Mouse (Mus musculus) frontal cortex, postnatal 10 days (tissue): ENCODE data around the gene Zfp36l1.
A peak's percentile ranks its signal among the peaks of the same experiment; 100 is the strongest.

Source experiments
- DNase-seq, 2 experiments: peaks; one replicate each; pipeline ENCODE4 v3.0.0; 2022; ENCODE audit warnings: low spot score in 2 of 2, mixed read lengths in 1 of 2

Zfp36l1 gene

DNA sequence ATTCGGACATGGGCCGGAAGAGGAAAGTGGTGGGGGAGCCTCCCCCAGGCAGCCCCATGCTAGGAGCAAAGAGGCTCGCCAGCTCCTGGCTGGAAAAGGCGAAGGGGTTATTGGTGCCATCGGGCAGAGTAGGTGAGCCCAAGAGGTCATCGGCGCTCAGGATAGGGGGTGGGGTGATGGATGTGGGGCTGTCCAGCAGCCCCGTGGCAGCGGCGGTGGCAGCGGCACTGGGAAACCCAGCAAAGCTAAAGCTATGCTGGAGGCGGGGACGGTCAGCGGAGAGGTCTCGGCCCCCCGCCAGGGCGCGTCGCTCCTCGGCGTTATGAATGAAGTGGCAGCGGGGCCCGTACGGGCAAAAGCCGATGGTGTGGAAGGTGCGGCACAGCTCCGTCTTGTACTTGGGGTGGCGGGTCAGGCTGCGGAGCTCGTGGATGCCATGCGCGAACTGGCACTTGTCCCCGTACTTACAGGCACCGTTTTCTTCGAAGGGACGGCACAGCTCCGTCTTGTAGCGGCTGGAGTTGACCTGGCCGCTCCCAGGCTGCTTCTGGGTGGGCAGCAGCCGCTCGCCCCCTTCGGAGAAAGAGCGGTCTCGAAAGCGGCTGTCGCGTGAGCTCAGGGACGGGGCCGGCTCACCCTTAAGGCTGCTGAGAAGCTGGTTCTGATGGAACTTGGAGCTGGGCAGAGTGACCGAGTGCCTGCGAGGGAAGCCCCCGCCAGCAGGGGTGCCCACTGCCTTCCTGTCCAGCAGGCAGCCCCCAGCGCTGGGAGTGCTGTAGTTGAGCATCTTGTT, 2.9 kb downstream of the Zfp36l1 start:
- peak in 1 of 2 experiments; percentile 32 for DNase-seq

DNA sequence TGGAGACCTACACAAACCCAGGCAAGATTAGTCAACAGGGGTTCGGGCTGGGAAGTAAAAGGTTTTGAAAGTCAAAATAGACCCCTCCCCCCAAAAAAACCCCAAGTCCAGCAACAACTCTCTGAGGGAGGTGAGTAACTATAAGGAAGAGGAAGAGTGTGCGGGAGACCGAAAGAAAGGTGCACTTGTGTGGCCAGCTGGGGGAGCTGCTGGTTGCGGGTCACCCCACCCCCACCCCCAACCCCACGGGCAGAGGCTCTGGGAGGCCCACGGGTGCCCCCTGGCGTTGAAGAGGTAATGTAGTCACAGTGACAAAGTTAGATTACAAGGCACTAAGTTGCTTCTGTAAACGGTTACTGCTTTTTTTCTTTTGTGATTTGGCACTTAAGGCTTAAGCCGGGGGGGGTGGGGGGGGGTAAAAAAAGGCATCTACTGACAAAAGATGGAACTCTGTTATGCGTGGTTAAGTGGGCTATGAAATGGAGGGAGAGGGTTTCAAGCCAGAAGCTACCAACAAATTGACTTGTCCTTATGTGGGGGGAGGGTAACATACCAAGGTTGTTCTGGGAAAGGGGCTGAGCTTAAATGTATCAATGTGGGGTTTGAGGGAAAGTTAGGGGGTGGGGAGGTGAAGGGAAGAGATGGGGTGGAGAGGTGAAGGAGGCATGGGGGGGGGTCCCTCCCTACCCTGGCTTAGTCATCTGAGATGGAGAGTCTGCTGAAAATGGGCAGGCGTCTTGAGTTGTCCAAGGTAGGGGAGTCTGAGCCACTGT, 3.7 kb downstream of the Zfp36l1 start:
- peak in 1 of 2 experiments; percentile 74 for DNase-seq

DNA sequence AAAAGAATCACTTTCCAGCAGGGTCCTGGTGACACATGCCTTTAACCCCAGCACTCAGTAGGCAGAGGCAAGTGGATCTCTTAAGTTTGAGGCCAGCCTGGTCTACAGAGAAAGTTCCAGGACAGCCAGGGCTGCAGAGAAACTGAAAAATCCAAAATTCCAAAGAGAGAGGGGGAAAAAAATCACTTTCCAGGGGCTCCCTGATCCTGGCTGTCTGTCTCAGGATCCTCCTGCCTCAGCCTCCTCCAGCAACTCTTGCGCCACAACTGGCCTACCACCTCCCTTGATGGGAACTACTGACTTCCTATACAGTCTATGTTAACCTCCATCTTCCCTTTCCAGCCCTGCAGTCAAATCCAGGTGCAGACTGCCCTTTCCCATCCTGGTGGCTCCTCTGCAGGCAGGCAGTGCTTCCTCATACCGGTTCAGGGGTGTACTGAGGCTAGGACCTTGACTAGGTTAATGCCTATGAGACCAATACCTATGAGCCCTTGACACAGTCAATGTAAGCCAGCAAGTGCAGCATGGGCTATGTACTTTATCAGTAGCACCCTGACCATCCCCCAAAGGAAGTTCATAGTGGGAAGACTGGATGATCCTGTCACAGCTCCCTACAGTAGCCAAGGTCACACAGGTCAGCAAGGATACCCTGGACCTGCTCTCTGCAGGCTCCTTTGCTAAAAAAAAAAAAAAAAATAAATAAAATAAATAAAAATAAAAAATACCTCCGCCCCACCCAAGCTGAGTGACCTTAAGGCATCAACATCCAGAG, 5.7 kb downstream of the Zfp36l1 start:
- no peak for DNase-seq

DNA sequence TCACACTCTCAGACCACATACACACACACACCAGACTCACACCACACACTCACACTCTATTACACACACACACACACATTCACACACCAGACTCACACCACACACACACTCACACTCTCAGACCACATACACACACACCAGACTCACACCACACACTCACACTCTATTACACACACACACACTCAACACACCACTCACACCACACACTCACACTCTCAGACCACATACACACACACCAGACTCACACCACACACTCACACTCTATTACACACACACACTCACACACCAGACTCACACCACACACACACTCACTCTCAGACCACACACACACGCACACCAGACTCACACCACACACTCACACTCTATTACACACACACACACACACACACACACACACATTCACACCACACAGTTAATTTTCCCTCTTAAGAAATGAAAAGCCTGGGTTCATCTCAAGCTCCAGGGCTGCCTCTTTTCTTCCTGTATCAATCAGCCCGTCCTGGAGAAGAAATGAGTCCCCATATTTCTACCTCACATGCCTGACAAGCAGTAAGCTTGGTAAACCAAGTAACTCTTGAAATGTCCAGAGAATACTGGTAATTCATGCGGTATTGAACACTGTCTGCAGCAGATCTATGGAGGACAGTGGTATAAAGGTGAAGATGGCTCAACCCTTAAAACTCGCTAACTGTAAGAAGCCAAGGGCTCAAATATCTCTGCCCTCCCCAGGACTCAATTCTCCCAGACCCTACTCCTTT, 6.5 kb downstream of the Zfp36l1 start:
- DNase-seq: no peak

DNA sequence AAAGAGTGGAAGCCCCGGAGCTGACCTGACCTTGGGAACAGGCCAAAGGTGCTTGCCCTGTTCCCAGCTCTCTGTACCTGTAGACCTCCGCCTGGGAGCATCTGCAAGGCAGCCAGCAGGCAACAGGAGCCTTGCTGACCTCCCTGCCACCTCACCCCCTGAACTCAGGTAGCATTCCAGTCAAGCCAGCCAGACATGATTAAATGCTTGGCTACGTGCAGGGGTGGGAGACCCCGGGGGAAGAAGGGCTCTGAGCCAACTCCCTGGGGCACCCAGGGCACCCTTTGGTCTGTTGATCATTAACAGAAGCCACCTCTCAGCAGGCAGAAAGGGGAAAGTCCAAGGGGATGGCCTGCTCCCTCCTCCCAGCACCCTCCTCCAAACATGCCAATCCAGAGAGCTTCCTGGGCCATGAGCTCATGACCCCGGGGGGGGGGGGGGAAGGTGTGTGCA, 9.3 kb downstream of the Zfp36l1 start:
- DNase-seq: no peak

DNA sequence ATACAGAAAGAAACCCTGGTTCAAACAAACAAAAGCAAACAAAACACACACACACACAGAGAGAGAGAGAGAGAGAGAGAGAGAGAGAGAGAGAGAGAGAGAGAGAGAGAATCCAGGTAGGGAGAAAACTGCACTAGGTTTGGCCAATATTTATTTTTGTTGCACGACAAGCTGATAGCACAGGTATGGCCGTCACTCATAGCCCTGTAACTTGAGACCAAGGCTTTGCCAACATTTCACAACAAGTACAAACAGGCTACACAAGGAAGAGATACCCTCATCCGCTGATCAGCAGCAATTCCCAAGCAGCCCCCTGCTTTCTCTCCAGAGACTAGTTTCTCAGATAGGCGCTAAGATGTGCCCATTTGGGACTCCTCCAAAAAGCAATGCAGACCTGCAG, 9.7 kb downstream of the Zfp36l1 start:
- DNase-seq: no peak

DNA sequence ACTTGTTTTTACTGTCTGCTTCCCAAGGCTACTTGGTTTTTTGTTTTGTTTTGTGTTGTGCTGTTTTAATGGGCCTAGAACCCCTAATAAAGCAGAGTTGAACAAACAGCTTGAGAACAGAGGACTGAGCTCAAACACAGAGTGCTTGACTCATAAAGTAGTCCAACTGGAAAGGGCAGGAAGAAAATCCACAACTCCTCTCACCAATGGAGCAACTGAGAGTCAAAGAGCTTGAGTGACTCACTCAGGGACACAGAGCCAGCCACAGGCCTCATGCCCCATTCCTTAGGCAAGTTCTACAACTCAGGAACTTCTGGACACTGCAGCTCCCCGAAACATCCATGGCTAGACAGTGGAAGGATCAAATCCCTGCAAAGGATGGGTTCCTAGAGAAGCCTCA, 14.0 kb downstream of the Zfp36l1 start:
- DNase-seq: no peak

DNA sequence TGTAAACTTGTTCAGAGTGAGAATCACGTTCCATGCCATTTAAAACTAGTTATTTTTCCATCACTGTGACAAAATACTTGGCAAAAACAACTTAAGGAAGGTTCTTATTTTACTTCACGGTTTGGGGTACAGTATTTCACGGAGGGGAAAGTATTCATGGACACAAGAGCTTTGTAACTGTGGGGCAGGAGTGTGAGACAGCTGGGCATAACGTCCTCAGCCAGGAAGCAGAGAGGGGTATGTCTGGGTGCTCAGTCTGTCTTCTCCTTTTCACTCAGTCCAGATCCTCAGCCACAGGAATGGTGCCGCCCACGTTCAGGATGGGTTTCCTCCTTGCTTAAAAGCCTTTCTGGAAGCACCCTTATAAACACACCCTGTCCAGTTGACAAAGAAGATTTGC, 16.1 kb downstream of the Zfp36l1 start:
- no peak for DNase-seq

GRCm38 (mm10) chr12:80092787-80093186, 20.0 kb downstream of the Zfp36l1 start:
- no peak for DNase-seq

GRCm38 (mm10) chr12:80091080-80091479, 21.7 kb downstream of the Zfp36l1 start:
- no peak for DNase-seq

GRCm38 (mm10) chr12:80090529-80090928, 22.3 kb downstream of the Zfp36l1 start:
- no peak for DNase-seq

GRCm38 (mm10) chr12:80088143-80088542, 24.7 kb downstream of the Zfp36l1 start:
- DNase-seq: no peak

GRCm38 (mm10) chr12:80084446-80085112, 28.2 kb downstream of the Zfp36l1 start:
- DNase-seq: no peak

DNA sequence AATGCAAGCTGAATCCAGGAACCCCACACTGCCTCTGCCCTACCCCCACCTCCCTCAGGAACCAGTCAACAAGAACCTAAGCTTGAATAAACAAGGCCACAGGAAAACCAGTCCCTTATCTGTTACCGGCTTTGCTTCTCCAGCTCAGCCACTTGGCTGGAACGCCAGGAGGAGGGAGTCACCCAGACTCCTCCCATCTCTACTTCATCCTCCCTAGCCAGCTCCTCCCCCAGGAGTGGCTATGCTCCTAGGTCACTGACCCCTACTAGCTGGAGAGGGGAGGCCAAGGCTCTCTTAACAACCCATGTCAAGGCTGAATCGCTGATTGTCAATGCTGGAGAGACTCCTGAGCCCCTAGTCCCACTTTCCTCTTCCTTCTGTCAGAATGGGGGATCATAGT, 28.9 kb downstream of the Zfp36l1 start:
- no peak for DNase-seq

- DNase-seq: no peak
These were observed 29.5 kb downstream of the Zfp36l1 start for GRCm38 (mm10) chr12:80083133-80083821.

- no peak for DNase-seq
These were observed 30.1 kb downstream of the Zfp36l1 start for GRCm38 (mm10) chr12:80082730-80083129.

- no peak for DNase-seq
These were observed 31.4 kb downstream of the Zfp36l1 start for GRCm38 (mm10) chr12:80081440-80081839.

GRCm38 (mm10) chr12:80079937-80080336, 32.9 kb downstream of the Zfp36l1 start:
- no peak for DNase-seq

DNA sequence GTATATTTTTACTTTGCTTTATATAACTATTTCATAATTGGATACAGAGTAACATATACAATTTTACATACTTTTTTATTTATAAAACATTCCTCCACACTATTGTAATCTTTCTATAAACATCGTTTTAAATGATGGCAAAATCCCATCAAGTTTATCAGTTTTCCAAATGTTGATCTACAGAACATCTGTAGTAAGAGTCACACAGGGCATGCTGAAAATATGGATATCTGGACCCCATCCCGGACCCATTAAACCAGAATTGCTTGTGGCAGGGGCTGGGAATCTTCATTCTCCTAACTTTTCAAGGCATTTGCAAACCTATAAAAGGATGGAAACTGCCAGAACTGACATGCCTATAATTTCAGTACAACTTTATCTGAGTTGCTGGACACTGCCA, 38.5 kb downstream of the Zfp36l1 start:
- no peak for DNase-seq

- DNase-seq: no peak
These were observed 42.1 kb downstream of the Zfp36l1 start for GRCm38 (mm10) chr12:80070534-80071287.
